Mouse (Mus musculus): ENCODE measurements at regions not wholly inside any gene's neighbourhood (a gene's known extent, or its start where the extent isn't known, plus 50 kb on each side); places are given as distances from the start of the nearest gene placed in this dataset.

DNA sequence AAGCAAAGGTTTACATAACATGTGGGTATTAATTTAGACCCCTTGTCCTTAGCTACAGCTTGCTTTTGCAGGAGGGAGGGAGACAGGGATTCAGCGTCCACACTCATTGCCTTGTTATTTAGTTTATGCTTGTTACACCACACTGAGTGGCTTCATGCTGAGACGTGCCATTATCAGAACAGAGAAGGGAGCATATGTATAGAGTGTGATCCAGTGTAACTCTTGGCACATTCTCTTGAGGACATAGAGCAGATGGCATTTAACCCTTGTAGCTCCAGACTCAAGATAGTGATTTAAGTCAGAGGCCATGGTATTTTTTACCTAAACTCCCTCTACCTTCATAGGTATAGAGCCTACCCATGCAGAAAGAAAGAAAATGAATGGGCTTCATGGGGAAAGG lies 437.7 kb downstream of the Dhx35 start:
- H3K36me3 ChIP-seq, result no peaks in the 10 kb centered on the region
- ATAC-seq (ENCODE audit: insufficient number of reproducible peaks, insufficient read depth, low FRiP score, low TSS enrichment), result no peak
- H3K4me1 ChIP-seq, result no peaks in the 10 kb centered on the region
- H3K4me3 ChIP-seq, result no peak overlapping the region
- no peaks in the 10 kb centered on the region for H3K9me3 ChIP-seq
- no peaks in the 10 kb centered on the region for H3K27me3 ChIP-seq
- H3K27ac ChIP-seq, result no peak overlapping the region
- H3K4me2 ChIP-seq (replicated peaks), result no peak overlapping the region
- H3K9ac ChIP-seq, result no peak overlapping the region
- WGBS, result 55% methylated on average over 2 of the region's 2 CpGs

DNA sequence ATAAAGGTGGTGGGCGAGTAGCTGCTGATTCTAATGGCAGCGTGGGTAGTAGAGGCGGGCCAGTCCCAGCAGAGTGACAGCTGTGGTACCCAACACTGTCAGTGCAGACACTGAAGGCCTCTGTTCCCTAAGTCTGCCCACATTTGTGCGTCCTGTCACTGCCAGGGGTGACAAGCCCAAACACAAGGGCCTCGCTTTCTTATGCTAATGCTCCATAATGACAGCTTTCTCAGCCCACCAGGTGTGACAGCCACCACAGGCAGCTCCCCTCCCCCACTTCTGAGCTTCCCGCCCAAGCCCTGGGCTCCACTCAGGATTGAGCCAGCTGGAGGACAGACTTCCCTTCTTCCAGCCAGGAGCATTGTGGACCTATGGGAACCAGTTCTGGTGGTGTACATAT lies 440.4 kb downstream of the Dhx35 start:
- WGBS, result 36% methylated on average over 6 of the region's 6 CpGs
- no peaks in the 10 kb centered on the region for H3K36me3 ChIP-seq
- ATAC-seq (ENCODE audit: insufficient number of reproducible peaks, insufficient read depth, low FRiP score, low TSS enrichment), result no peak

GRCm38 (mm10) chr2:159250065-159250464 lies 455.5 kb downstream of the Dhx35 start:
- no peaks in the 10 kb centered on the region for H3K27me3 ChIP-seq
- no peaks in the 10 kb centered on the region for H3K36me3 ChIP-seq
- no peak overlapping the region for H3K4me3 ChIP-seq
- no peak overlapping the region for H3K4me2 ChIP-seq (replicated peaks)
- H3K9ac ChIP-seq, result no peak overlapping the region
- ATAC-seq (ENCODE audit: insufficient number of reproducible peaks, insufficient read depth, low FRiP score, low TSS enrichment), result no peak
- H3K9me3 ChIP-seq, result no peaks in the 10 kb centered on the region
- 47% methylated on average over 6 of the region's 6 CpGs for WGBS
- H3K4me1 ChIP-seq, result 0 out of 2 replicates have a peak, but pooled peaks cover 7% of the 10 kb centered on the region
- no peak overlapping the region for H3K27ac ChIP-seq

More for the DNA sequence above, 440.4 kb downstream of the Dhx35 start:
- H3K4me1 ChIP-seq, result no peaks in the 10 kb centered on the region
- H3K27ac ChIP-seq, result no peak overlapping the region
- H3K4me3 ChIP-seq, result no peak overlapping the region
- no peak overlapping the region for H3K4me2 ChIP-seq (replicated peaks)
- H3K27me3 ChIP-seq, result no peaks in the 10 kb centered on the region
- no peaks in the 10 kb centered on the region for H3K9me3 ChIP-seq
- no peak overlapping the region for H3K9ac ChIP-seq

- H3K27ac ChIP-seq, result no peak overlapping the region
- no peaks in the 10 kb centered on the region for H3K9me3 ChIP-seq
- H3K4me3 ChIP-seq, result no peak overlapping the region
- no peaks in the 10 kb centered on the region for H3K27me3 ChIP-seq
- 63% methylated on average over 6 of the region's 6 CpGs for WGBS
- H3K4me1 ChIP-seq, result 0 out of 2 replicates have a peak, but pooled peaks cover 7% of the 10 kb centered on the region
- no peak for ATAC-seq (ENCODE audit: insufficient number of reproducible peaks, insufficient read depth, low FRiP score, low TSS enrichment)
- no peaks in the 10 kb centered on the region for H3K36me3 ChIP-seq
- no peak overlapping the region for H3K4me2 ChIP-seq (replicated peaks)
- no peak overlapping the region for H3K9ac ChIP-seq
These were observed 456.5 kb downstream of the Dhx35 start for GRCm38 (mm10) chr2:159250993-159251665.

GRCm38 (mm10) chr2:159270221-159271080 lies 475.8 kb downstream of the Dhx35 start:
- no peak overlapping the region for H3K4me3 ChIP-seq
- WGBS, result 41% methylated on average over 10 of the region's 10 CpGs
- no peak overlapping the region for H3K4me2 ChIP-seq (replicated peaks)
- peaks cover 5% of the 10 kb centered on the region for H3K4me1 ChIP-seq
- H3K27me3 ChIP-seq, result no peaks in the 10 kb centered on the region; the same call in 1 of the 2 replicates
- H3K27ac ChIP-seq, result peak overlapping the region; percentile 57; the same call in 1 of the 2 replicates
- no peaks in the 10 kb centered on the region for H3K36me3 ChIP-seq
- peak; percentile 60; the same call in 1 of the 2 replicates for ATAC-seq (ENCODE audit: insufficient number of reproducible peaks, insufficient read depth, low FRiP score, low TSS enrichment)
- H3K9me3 ChIP-seq, result no peaks in the 10 kb centered on the region
- no peak overlapping the region for H3K9ac ChIP-seq

DNA sequence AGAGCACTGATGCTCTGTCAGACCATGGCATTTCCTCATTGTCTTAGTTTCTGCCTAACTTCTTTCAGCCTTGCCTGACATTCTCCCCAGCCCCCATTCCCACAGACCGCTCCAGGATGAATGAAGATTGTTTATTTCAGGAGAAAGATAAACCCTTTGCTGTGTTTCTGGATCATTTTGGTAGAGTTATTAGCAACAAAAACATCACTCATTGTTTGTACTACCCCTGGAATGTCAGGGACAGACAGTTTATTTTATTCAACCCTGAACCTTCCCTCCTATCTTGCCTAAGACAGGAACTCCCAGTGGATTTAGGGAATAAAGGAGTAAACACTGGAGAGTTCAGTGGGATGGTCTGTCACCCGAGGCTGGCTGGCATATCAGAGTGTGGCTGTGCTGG lies 484.3 kb downstream of the Dhx35 start:
- H3K27me3 ChIP-seq, result no peaks in the 10 kb centered on the region
- no peaks in the 10 kb centered on the region for H3K9me3 ChIP-seq
- no peaks in the 10 kb centered on the region for H3K4me1 ChIP-seq
- H3K36me3 ChIP-seq, result no peaks in the 10 kb centered on the region
- H3K4me2 ChIP-seq (replicated peaks), result no peak overlapping the region
- H3K9ac ChIP-seq, result no peak overlapping the region
- ATAC-seq (ENCODE audit: insufficient number of reproducible peaks, insufficient read depth, low FRiP score, low TSS enrichment), result no peak
- H3K27ac ChIP-seq, result no peak overlapping the region
- H3K4me3 ChIP-seq, result no peak overlapping the region
- 48% methylated on average over 2 of the region's 2 CpGs for WGBS

GRCm38 (mm10) chr2:159281558-159282320 lies 487.1 kb downstream of the Dhx35 start:
- Histone ChIP-seq H3K9me3 (no peaks in the 10 kb centered on the region), H3K4me3 (no peak overlapping the region), H3K27me3 (no peaks in the 10 kb centered on the region), H3K4me2 (replicated peaks) (no peak overlapping the region), H3K4me1 (peaks cover 5% of the 10 kb centered on the region; the same call in 1 of the 2 replicates), H3K27ac (no peak overlapping the region), H3K36me3 (no peaks in the 10 kb centered on the region), H3K9ac (no peak overlapping the region)
- no peak for ATAC-seq (ENCODE audit: insufficient number of reproducible peaks, insufficient read depth, low FRiP score, low TSS enrichment)
- WGBS, result 81% methylated on average over 8 of the region's 8 CpGs

GRCm38 (mm10) chr2:159284100-159284499 lies 489.5 kb downstream of the Dhx35 start:
- H3K9ac ChIP-seq, result no peak overlapping the region
- ATAC-seq (ENCODE audit: insufficient number of reproducible peaks, insufficient read depth, low FRiP score, low TSS enrichment), result no peak
- WGBS, result 68% methylated on average over 5 of the region's 5 CpGs
- H3K27me3 ChIP-seq, result no peaks in the 10 kb centered on the region
- no peak overlapping the region for H3K4me2 ChIP-seq (replicated peaks)
- H3K36me3 ChIP-seq, result no peaks in the 10 kb centered on the region
- no peak overlapping the region for H3K27ac ChIP-seq
- no peaks in the 10 kb centered on the region for H3K9me3 ChIP-seq
- H3K4me1 ChIP-seq, result peaks cover 5% of the 10 kb centered on the region; the same call in 1 of the 2 replicates
- H3K4me3 ChIP-seq, result no peak overlapping the region

- Histone ChIP-seq H3K27me3 (no peaks in the 10 kb centered on the region), H3K27ac (no peak overlapping the region), H3K4me1 (peaks cover 5% of the 10 kb centered on the region; the same call in 1 of the 2 replicates), H3K36me3 (no peaks in the 10 kb centered on the region), H3K9me3 (no peaks in the 10 kb centered on the region), H3K4me2 (replicated peaks) (no peak overlapping the region), H3K9ac (no peak overlapping the region), H3K4me3 (no peak overlapping the region)
- no peak for ATAC-seq (ENCODE audit: insufficient number of reproducible peaks, insufficient read depth, low FRiP score, low TSS enrichment)
- 78% methylated on average over 8 of the region's 8 CpGs for WGBS
These were observed 490.1 kb downstream of the Dhx35 start for GRCm38 (mm10) chr2:159284525-159285189.

DNA sequence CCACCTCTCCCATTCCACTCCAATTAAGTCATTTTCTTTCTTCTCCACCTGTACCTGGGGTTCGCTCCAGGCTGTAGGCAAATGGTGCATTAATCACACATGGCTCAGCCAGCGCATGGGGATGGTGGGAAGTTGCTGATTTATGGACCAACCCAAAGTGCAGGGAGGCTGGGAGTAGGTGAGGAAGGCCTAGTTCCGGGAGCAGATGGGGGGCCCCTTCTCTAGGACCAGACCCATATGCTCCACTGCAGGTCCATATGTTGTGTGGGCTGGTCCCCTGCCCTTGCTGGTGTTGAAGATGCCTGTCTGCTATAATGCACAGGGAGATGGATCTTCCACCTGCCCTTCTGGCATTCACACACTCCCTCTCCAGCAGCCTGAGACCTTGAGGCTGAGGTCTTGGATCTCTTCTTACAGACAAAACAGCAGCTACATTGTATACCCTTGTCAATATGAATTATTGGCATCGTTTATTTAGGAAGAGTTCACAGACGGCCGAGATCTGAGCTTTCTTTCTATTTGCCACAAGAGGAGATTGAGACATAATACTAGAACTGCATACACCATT lies 493.5 kb downstream of the Dhx35 start:
- Histone ChIP-seq H3K36me3 (no peaks in the 10 kb centered on the region), H3K27ac (no peak overlapping the region), H3K9ac (no peak overlapping the region), H3K4me3 (no peak overlapping the region), H3K4me2 (replicated peaks) (no peak overlapping the region), H3K4me1 (peaks cover 5% of the 10 kb centered on the region; the same call in 1 of the 2 replicates), H3K27me3 (no peaks in the 10 kb centered on the region), H3K9me3 (no peaks in the 10 kb centered on the region)
- no peak for ATAC-seq (ENCODE audit: insufficient number of reproducible peaks, insufficient read depth, low FRiP score, low TSS enrichment)
- 83% methylated on average over 6 of the region's 6 CpGs for WGBS

GRCm38 (mm10) chr2:159290081-159290480 lies 495.5 kb downstream of the Dhx35 start:
- 74% methylated on average over 1 of the region's 1 CpGs for WGBS
- H3K4me2 ChIP-seq (replicated peaks), result no peak overlapping the region
- no peaks in the 10 kb centered on the region for H3K9me3 ChIP-seq
- no peak overlapping the region for H3K27ac ChIP-seq
- no peak overlapping the region for H3K9ac ChIP-seq
- ATAC-seq (ENCODE audit: insufficient number of reproducible peaks, insufficient read depth, low FRiP score, low TSS enrichment), result no peak
- H3K27me3 ChIP-seq, result no peaks in the 10 kb centered on the region
- H3K36me3 ChIP-seq, result no peaks in the 10 kb centered on the region
- no peaks in the 10 kb centered on the region for H3K4me1 ChIP-seq
- H3K4me3 ChIP-seq, result no peak overlapping the region

All from embryonic facial prominence, embryonic 12.5 days (tissue).